Mouse (Mus musculus): ENCODE measurements around the gene Hcst.

The Hcst gene

GRCm38 (mm10) chr7:30419561-30420499, at the start of gene Hcst:
Hcst (minus strand) TSS chr7:30419854.
- peak; percentile 81 for DNase-seq (ENCODE audit: low read depth)

GRCm38 (mm10) chr7:30464816-30465300, 45.2 kb upstream of the Hcst start:
- DNase-seq (ENCODE audit: low read depth) = no peak

- no peak for DNase-seq (ENCODE audit: low read depth)
Measured at GRCm38 (mm10) chr7:30463996-30464395, 44.3 kb upstream of the Hcst start.

GRCm38 (mm10) chr7:30463568-30463967, 43.9 kb upstream of the Hcst start:
- no peak for DNase-seq (ENCODE audit: low read depth)

GRCm38 (mm10) chr7:30459484-30459883, 39.8 kb upstream of the Hcst start:
- DNase-seq (ENCODE audit: low read depth) = no peak

GRCm38 (mm10) chr7:30457629-30458330, 38.1 kb upstream of the Hcst start, which contains the start of the genes Kirrel2 and Nphs1:
Kirrel2 (minus strand) TSS chr7:30457690.
Nphs1 (plus strand) TSS chr7:30458315.
- no peak for DNase-seq (ENCODE audit: low read depth)

GRCm38 (mm10) chr7:30456911-30457628, 37.4 kb upstream of the Hcst start:
- no peak for DNase-seq (ENCODE audit: low read depth)

GRCm38 (mm10) chr7:30456487-30456886, 36.8 kb upstream of the Hcst start:
- DNase-seq (ENCODE audit: low read depth) = no peak

- no peak for DNase-seq (ENCODE audit: low read depth)
Measured at GRCm38 (mm10) chr7:30454259-30454658, 34.6 kb upstream of the Hcst start.

GRCm38 (mm10) chr7:30453766-30454165, 34.1 kb upstream of the Hcst start:
- DNase-seq (ENCODE audit: low read depth) = peak; percentile 76

- DNase-seq (ENCODE audit: low read depth) = peak; percentile 46
Measured at GRCm38 (mm10) chr7:30453327-30453726, 33.7 kb upstream of the Hcst start.

GRCm38 (mm10) chr7:30450241-30450640, 30.6 kb upstream of the Hcst start:
- DNase-seq (ENCODE audit: low read depth) = no peak

- peak; percentile 71 for DNase-seq (ENCODE audit: low read depth)
Measured at GRCm38 (mm10) chr7:30444971-30445751, 25.5 kb upstream of the Hcst start, which contains the start of gene Aplp1. Aplp1 (minus strand) TSS chr7:30445535.

- peak; percentile 62 for DNase-seq (ENCODE audit: low read depth)
Measured at GRCm38 (mm10) chr7:30444154-30444970, 24.7 kb upstream of the Hcst start.

- peak; percentile 52 for DNase-seq (ENCODE audit: low read depth)
Measured at GRCm38 (mm10) chr7:30443696-30444095, 24.0 kb upstream of the Hcst start.

GRCm38 (mm10) chr7:30440697-30441096, 21.0 kb upstream of the Hcst start:
- DNase-seq (ENCODE audit: low read depth) = peak; percentile 80

- DNase-seq (ENCODE audit: low read depth) = peak; percentile 21
Measured at GRCm38 (mm10) chr7:30439734-30440133, 20.1 kb upstream of the Hcst start.

GRCm38 (mm10) chr7:30436879-30437278, 17.2 kb upstream of the Hcst start:
- DNase-seq (ENCODE audit: low read depth) = peak; percentile 51

GRCm38 (mm10) chr7:30435156-30435555, 15.5 kb upstream of the Hcst start:
- DNase-seq (ENCODE audit: low read depth) = no peak

- no peak for DNase-seq (ENCODE audit: low read depth)
Measured at GRCm38 (mm10) chr7:30434701-30435100, 15.0 kb upstream of the Hcst start.
